Mouse (Mus musculus) forebrain, postnatal 0 days (tissue): Measurements from ENCODE around the gene Dapk1. TPM values are rescaled to one million over a fixed set of nuclear protein-coding genes. Genes with fewer than 3 reads are reported as not detected.

Experiments
- ATAC-seq: fragments of 200-750 bp; cut with Nextera tagmentation; 2 replicates; pipeline ENCODE4 v1.8.0; 2017; ENCODE audit warnings: mild to moderate bottlenecking, moderate library complexity
- DNase-seq: peaks from one replicate; pipeline ENCODE4 v3.0.0-alpha.2; 2015
- H3K27ac ChIP-seq: fragments of 300-500 bp; sonication (generic); 2 replicates; pipeline ENCODE4 v1.5.1; 2014; ENCODE audit warnings: low read depth, mild to moderate bottlenecking, antibody characterized with exemption, low read length, moderate library complexity, mixed read lengths
- H3K27me3 ChIP-seq: fragments of 300-500 bp; sonication (generic); 2 replicates; pipeline ENCODE4 v1.6.1; 2014; ENCODE audit warnings: mild to moderate bottlenecking, low read length, mixed read lengths; ENCODE audit not compliant: insufficient read depth
- H3K36me3 ChIP-seq: fragments of 300-500 bp; sonication (generic); 2 replicates; pipeline ENCODE4 v1.6.1; 2014; ENCODE audit warnings: mild to moderate bottlenecking, moderate library complexity; ENCODE audit not compliant: insufficient read depth
- H3K4me1 ChIP-seq: fragments of 300-500 bp; sonication (generic); 2 replicates; pipeline ENCODE4 v1.6.1; 2014; ENCODE audit warnings: antibody characterized with exemption; ENCODE audit not compliant: insufficient read depth
- H3K4me2 ChIP-seq: fragments of 300-500 bp; sonication (generic); 2 replicates; pipeline ENCODE4 v1.6.1; 2014; ENCODE audit warnings: low read depth, mild to moderate bottlenecking, moderate library complexity
- H3K4me3 ChIP-seq: fragments of 300-500 bp; sonication (generic); 2 replicates; pipeline ENCODE4 v1.5.1; 2014; ENCODE audit warnings: low read depth, low read length, mixed read lengths
- H3K9ac ChIP-seq: fragments of 300-500 bp; sonication (generic); 2 replicates; pipeline ENCODE4 v1.6.1; 2014; ENCODE audit warnings: mild to moderate bottlenecking
- H3K9me3 ChIP-seq: fragments of 300-500 bp; sonication (generic); 2 replicates; pipeline ENCODE4 v1.6.1; 2016; ENCODE audit warnings: low read length
- CTCF ChIP-seq: sonication (generic); IDR thresholded peaks from 2 replicates; pipeline ENCODE4 v1.5.1; 2016; ENCODE audit warnings: antibody characterized with exemption, control low read depth, low read depth
- WGBS: fragments of 180-500 bp; shearing (Covaris S2); extraction: QIAGEN DNeasy Blood & Tissue Kit; methylation state at CpG from one replicate; pipeline ENCODE4 v1.1.7; 2014; 5-methylcytosine and 5-hydroxymethylcytosine counted together
- polyA plus RNA-seq: library from polyadenylated mRNA; unstranded; fragments of >200 nt; fragmentation: Nextera tagmentation; extraction: Ambion mirVana; gene quantifications from 2 replicates; pipeline ENCODE4 v1.2.1, GENCODE M21; 2015
- total RNA-seq: library from RNA; depleted of rRNA; stranded (reverse); fragments of >200 nt; gene quantifications from 2 replicates; pipeline ENCODE4 v1.2.3, GENCODE M21; 2014

Dapk1 gene
- total and polyA plus RNA-seq, 2 experiments from 2014 or later, result 35.6 to 72.6 TPM

GRCm38 (mm10) chr13:60573541-60573940 lies 28.2 kb upstream of the Dapk1 start:
- H3K36me3 ChIP-seq, result no peaks in the 10 kb centered on the region
- no peak overlapping the region for H3K4me3 ChIP-seq
- no peak overlapping the region for H3K9ac ChIP-seq
- no peak overlapping the region for H3K4me2 ChIP-seq
- H3K27me3 ChIP-seq, result no peaks in the 10 kb centered on the region
- ATAC-seq (no peak), DNase-seq (no peak)
- no peak for TF ChIP-seq CTCF
- H3K27ac ChIP-seq, result no peak overlapping the region
- H3K4me1 ChIP-seq, result no peaks in the 10 kb centered on the region
- WGBS, result 75% methylated on average over 3 of the region's 3 CpGs
- H3K9me3 ChIP-seq, result no peaks in the 10 kb centered on the region

GRCm38 (mm10) chr13:60573971-60574370 lies 27.8 kb upstream of the Dapk1 start:
- no peaks in the 10 kb centered on the region for H3K36me3 ChIP-seq
- H3K27me3 ChIP-seq, result no peaks in the 10 kb centered on the region
- ATAC-seq (no peak), DNase-seq (no peak)
- 76% methylated on average over 8 of the region's 8 CpGs for WGBS
- no peaks in the 10 kb centered on the region for H3K4me1 ChIP-seq
- no peak for TF ChIP-seq CTCF
- H3K4me2 ChIP-seq, result no peak overlapping the region
- H3K27ac ChIP-seq, result no peak overlapping the region
- no peak overlapping the region for H3K4me3 ChIP-seq
- H3K9me3 ChIP-seq, result no peaks in the 10 kb centered on the region
- no peak overlapping the region for H3K9ac ChIP-seq

- Histone ChIP-seq H3K9me3 (no peaks in the 10 kb centered on the region), H3K9ac (no peak overlapping the region), H3K36me3 (no peaks in the 10 kb centered on the region), H3K4me2 (no peak overlapping the region), H3K4me3 (no peak overlapping the region), H3K4me1 (no peaks in the 10 kb centered on the region), H3K27me3 (no peaks in the 10 kb centered on the region), H3K27ac (no peak overlapping the region)
- no peak for TF ChIP-seq CTCF
- ATAC-seq (no peak), DNase-seq (no peak)
- 84% methylated on average over 3 of the region's 3 CpGs for WGBS
These were observed 23.2 kb upstream of the Dapk1 start for GRCm38 (mm10) chr13:60578541-60578940.

- TF ChIP-seq CTCF, result no peak
These were observed 6.9 kb upstream of the Dapk1 start for GRCm38 (mm10) chr13:60594866-60595265.

GRCm38 (mm10) chr13:60595519-60595918 lies 6.2 kb upstream of the Dapk1 start:
- Histone ChIP-seq H3K4me3 (no peak overlapping the region), H3K27ac (no peak overlapping the region), H3K27me3 (no peaks in the 10 kb centered on the region), H3K9ac (no peak overlapping the region), H3K4me1 (no peaks in the 10 kb centered on the region), H3K4me2 (no peak overlapping the region), H3K9me3 (no peaks in the 10 kb centered on the region), H3K36me3 (no peaks in the 10 kb centered on the region)
- no peak for DNase-seq
- TF ChIP-seq CTCF, result no peak
- WGBS, result 78% methylated on average over 6 of the region's 6 CpGs
- ATAC-seq, result no peak

More at GRCm38 (mm10) chr13:60594866-60595265, 6.9 kb upstream of the Dapk1 start:
- Histone ChIP-seq H3K27ac (no peak overlapping the region), H3K36me3 (no peaks in the 10 kb centered on the region), H3K27me3 (no peaks in the 10 kb centered on the region), H3K9me3 (no peaks in the 10 kb centered on the region), H3K4me2 (no peak overlapping the region), H3K9ac (no peak overlapping the region), H3K4me1 (no peaks in the 10 kb centered on the region), H3K4me3 (no peak overlapping the region)
- no peak for ATAC-seq
- no peak for DNase-seq
- WGBS, result 78% methylated on average over 3 of the region's 3 CpGs

- H3K36me3 ChIP-seq, result peaks cover 5% of the 10 kb centered on the region
- H3K4me2 ChIP-seq, result peak overlapping the region; percentile 53
- H3K9me3 ChIP-seq, result no peaks in the 10 kb centered on the region
- peak; percentile 72 for DNase-seq
- 2% methylated on average over 34 of the region's 34 CpGs for WGBS
- TF ChIP-seq CTCF, result no peak
- peak overlapping the region; percentile 96 for H3K9ac ChIP-seq
- peak overlapping the region; percentile 94 for H3K27ac ChIP-seq
- peaks cover 14% of the 10 kb centered on the region; the same call in 1 of the 2 replicates for H3K4me1 ChIP-seq
- no peaks in the 10 kb centered on the region for H3K27me3 ChIP-seq
- peak; percentile 61 for ATAC-seq
- H3K4me3 ChIP-seq, result peak overlapping the region; percentile 93
These were observed 887 bp downstream of the Dapk1 start for GRCm38 (mm10) chr13:60602416-60603251.

GRCm38 (mm10) chr13:60603252-60603562 lies 1.5 kb downstream of the Dapk1 start:
- H3K27me3 ChIP-seq, result no peaks in the 10 kb centered on the region
- peak overlapping the region; percentile 53 for H3K4me2 ChIP-seq
- DNase-seq, result no peak
- H3K27ac ChIP-seq, result no peak overlapping the region
- peak overlapping the region; percentile 93 for H3K4me3 ChIP-seq
- H3K4me1 ChIP-seq, result peaks cover 14% of the 10 kb centered on the region; the same call in 1 of the 2 replicates
- peaks cover 5% of the 10 kb centered on the region for H3K36me3 ChIP-seq
- no peaks in the 10 kb centered on the region for H3K9me3 ChIP-seq
- TF ChIP-seq CTCF, result no peak
- WGBS, result 23% methylated on average over 5 of the region's 5 CpGs
- ATAC-seq, result no peak
- peak overlapping the region; percentile 96 for H3K9ac ChIP-seq
